Mouse (Mus musculus) MEL (cell line): ENCODE measurements around the gene Cald1. TPM values are rescaled to one million over a fixed set of nuclear protein-coding genes. Genes with fewer than 3 reads are reported as not detected.

Experiments used
- DNase-seq: peaks from one replicate; pipeline ENCODE4 v3.0.0; 2011; ENCODE audit warnings: low read depth, low spot score
- H3K27ac ChIP-seq: 2 replicates; pipeline ENCODE4 v1.5.1; 2012; ENCODE audit warnings: low read depth, mild to moderate bottlenecking, control low read depth, low read length, moderate library complexity; ENCODE audit not compliant: control insufficient read depth
- H3K27me3 ChIP-seq, 2 experiments: fragments of 150-350 bp in 1 of 2; sonication (generic) in 1 of 2; 2 replicates each; pipeline ENCODE4 v1.6.1; 2012; ENCODE audit warnings: low read length in 2 of 2, mild to moderate bottlenecking in 2 of 2, improper control_type of control experiment in 1 of 2, moderate library complexity in 1 of 2; ENCODE audit not compliant: insufficient read depth in 2 of 2, control insufficient read depth in 1 of 2
- H3K36me3 ChIP-seq, 2 experiments: 2 replicates each; pipeline ENCODE4 v1.6.1; 2012 to 2014; ENCODE audit warnings: low read length in 2 of 2, improper control_type of control experiment in 1 of 2, inconsistent platforms in 1 of 2, mild to moderate bottlenecking in 1 of 2; ENCODE audit not compliant: insufficient read depth in 2 of 2, control insufficient read depth in 1 of 2
- H3K4me1 ChIP-seq, 2 experiments: fragments of 150-350 bp in 1 of 2; sonication (generic) in 1 of 2; 2 replicates each; pipeline ENCODE4 v1.6.1; 2012; ENCODE audit warnings: low read length in 2 of 2, improper control_type of control experiment in 1 of 2, mild to moderate bottlenecking in 1 of 2; ENCODE audit not compliant: insufficient read depth in 2 of 2, control insufficient read depth in 1 of 2
- H3K4me3 ChIP-seq, 2 experiments: fragments of 150-350 bp in 1 of 2; sonication (generic) in 1 of 2; 2 replicates each; pipeline ENCODE4 v1.5.1; 2012; ENCODE audit warnings: low read depth in 2 of 2, low read length in 2 of 2, mild to moderate bottlenecking in 2 of 2, moderate library complexity in 2 of 2, control low read depth in 1 of 2, improper control_type of control experiment in 1 of 2; ENCODE audit not compliant: control insufficient read depth in 1 of 2, insufficient read depth in 1 of 2
- H3K79me2 ChIP-seq: 2 replicates; pipeline ENCODE4 v1.6.1; 2012; ENCODE audit warnings: mild to moderate bottlenecking, low read length, moderate library complexity; ENCODE audit not compliant: control insufficient read depth, poor library complexity, insufficient read depth
- H3K9ac ChIP-seq: 2 replicates; pipeline ENCODE4 v1.6.1; 2012; ENCODE audit warnings: low read depth, mild to moderate bottlenecking, control low read depth, low read length, moderate library complexity; ENCODE audit not compliant: control insufficient read depth, poor library complexity, severe bottlenecking
- H3K9me3 ChIP-seq: fragments of 150-350 bp; sonication (generic); replicated peaks from 2 replicates; pipeline ENCODE4 v1.6.1; 2012; ENCODE audit warnings: mild to moderate bottlenecking, low read length, improper control_type of control experiment, moderate library complexity; ENCODE audit not compliant: insufficient read depth
- E2F4 ChIP-seq: IDR thresholded peaks from 2 replicates; pipeline ENCODE4 v1.6.1; 2011; ENCODE audit warnings: low read depth, low read length, improper control_type of control experiment, borderline replicate concordance
- ETS1 ChIP-seq: IDR thresholded peaks from 2 replicates; pipeline ENCODE4 v1.6.1; 2012; ENCODE audit warnings: low read depth, mild to moderate bottlenecking, inconsistent platforms, low read length, improper control_type of control experiment, moderate library complexity
- NELFE ChIP-seq: IDR thresholded peaks from 2 replicates; pipeline ENCODE4 v1.6.1; 2011; ENCODE audit warnings: low read depth, low read length, improper control_type of control experiment
- POLR2AphosphoS2 ChIP-seq: IDR thresholded peaks from 2 replicates; pipeline ENCODE4 v1.6.1; 2011; ENCODE audit warnings: low read length, improper control_type of control experiment
- POLR2AphosphoS5 ChIP-seq: IDR thresholded peaks from 2 replicates; pipeline ENCODE4 v1.6.1; 2012; ENCODE audit warnings: low read depth, borderline replicate concordance, mild to moderate bottlenecking, inconsistent platforms, low read length, moderate library complexity, mixed read lengths
- RAD21 ChIP-seq: IDR thresholded peaks from 2 replicates; pipeline ENCODE4 v1.6.1; 2011; ENCODE audit warnings: mild to moderate bottlenecking, low read depth, low read length, improper control_type of control experiment
- RCOR1 ChIP-seq: IDR thresholded peaks from 2 replicates; pipeline ENCODE4 v1.6.1; 2012; ENCODE audit warnings: low read depth, mild to moderate bottlenecking, inconsistent platforms, low read length, improper control_type of control experiment
- SIN3A ChIP-seq: IDR thresholded peaks from 2 replicates; pipeline ENCODE4 v1.6.1; 2012; ENCODE audit warnings: low read length, improper control_type of control experiment, inconsistent platforms
- SMC3 ChIP-seq: IDR thresholded peaks from 2 replicates; pipeline ENCODE4 v1.6.1; 2011; ENCODE audit warnings: low read depth, low read length, improper control_type of control experiment
- TBP ChIP-seq: IDR thresholded peaks from 2 replicates; pipeline ENCODE4 v1.8.0; 2011; ENCODE audit warnings: low read depth, low read length, improper control_type of control experiment
- TCF12 ChIP-seq: IDR thresholded peaks from 2 replicates; pipeline ENCODE4 v1.6.1; 2014; ENCODE audit warnings: low read depth, mild to moderate bottlenecking, inconsistent platforms, low read length, improper control_type of control experiment, moderate library complexity
- UBTF ChIP-seq: IDR thresholded peaks from 2 replicates; pipeline ENCODE4 v1.6.1; 2012; ENCODE audit warnings: low read depth, mild to moderate bottlenecking, inconsistent platforms, low read length, improper control_type of control experiment, moderate library complexity, borderline replicate concordance; ENCODE audit not compliant: insufficient read depth
- USF2 ChIP-seq, 2 experiments: IDR thresholded peaks; 2 replicates each; pipeline ENCODE4 v1.6.1; 2011 to 2012; ENCODE audit warnings: improper control_type of control experiment in 2 of 2, low read length in 2 of 2, borderline replicate concordance in 1 of 2, inconsistent platforms in 1 of 2, low read depth in 1 of 2, mild to moderate bottlenecking in 1 of 2; ENCODE audit not compliant: insufficient read depth in 1 of 2
- ZKSCAN1 ChIP-seq: IDR thresholded peaks from 2 replicates; pipeline ENCODE4 v1.6.1; 2012; ENCODE audit warnings: low read depth, mild to moderate bottlenecking, inconsistent platforms, low read length, improper control_type of control experiment, moderate library complexity
- polyA plus RNA-seq, 2 experiments: library from polyadenylated mRNA; stranded (reverse) in 1 of 2; unstranded in 1 of 2; fragments of >175 nt in 1 of 2; fragments of >200 nt in 1 of 2; gene quantifications; 2 replicates each; pipeline versions ENCODE4 v1.2.1 to v1.2.4; 2012; ENCODE audit warnings: low replicate concordance in 2 of 2, low read depth in 1 of 2; ENCODE audit not compliant: insufficient read length in 2 of 2, insufficient read depth in 1 of 2, missing spikeins in 1 of 2
- total RNA-seq: library from RNA; depleted of rRNA; stranded (reverse); fragments of 300-350 nt; gene quantifications from 2 replicates; pipeline ENCODE4 v1.2.3, GENCODE M21; 2012

Gene Cald1
- total and polyA plus RNA-seq, 3 experiments: not detected

- no peak overlapping the region for H3K4me3 ChIP-seq
- H3K36me3 ChIP-seq: no peaks in the 10 kb centered on the region
- H3K9me3 ChIP-seq: no peaks in the 10 kb centered on the region
- H3K4me1 ChIP-seq: no peaks in the 10 kb centered on the region
- no peak for DNase-seq
- H3K9ac ChIP-seq: no peak overlapping the region
- peaks cover 0 to 3% of the 10 kb centered on the region in 2 experiments; a peak in 1 of 4 replicates for H3K27me3 ChIP-seq
- H3K27ac ChIP-seq: no peak overlapping the region
- no peaks in the 10 kb centered on the region for H3K79me2 ChIP-seq
- no peak for TF ChIP-seq ZKSCAN1
- no peak for TF ChIP-seq TBP
- TF ChIP-seq E2F4: no peak
- TF ChIP-seq TCF12: no peak
- no peak for TF ChIP-seq SMC3
- no peak for TF ChIP-seq SIN3A
- TF ChIP-seq NELFE: no peak
Measured at GRCm38 (mm10) chr6:34713169-34713568, 114.9 kb downstream of the Cald1 start.

- DNase-seq: no peak
- Histone ChIP-seq H3K4me3 (no peak overlapping the region), H3K4me1 (no peaks in the 10 kb centered on the region), H3K79me2 (no peaks in the 10 kb centered on the region), H3K9me3 (no peaks in the 10 kb centered on the region), H3K36me3 (no peaks in the 10 kb centered on the region), H3K27ac (no peak overlapping the region), H3K9ac (no peak overlapping the region), H3K27me3 (peaks cover 0 to 3% of the 10 kb centered on the region in 2 experiments; a peak in 1 of 4 replicates)
- no peak for TF ChIP-seq RCOR1
Measured at GRCm38 (mm10) chr6:34713777-34714176, 115.5 kb downstream of the Cald1 start.

GRCm38 (mm10) chr6:34714612-34715011 is 116.3 kb downstream of the Cald1 start:
- H3K79me2 ChIP-seq: no peaks in the 10 kb centered on the region
- DNase-seq: no peak
- H3K27me3 ChIP-seq: peaks cover 0 to 3% of the 10 kb centered on the region in 2 experiments; a peak in 1 of 4 replicates
- no peak overlapping the region for H3K4me3 ChIP-seq
- H3K4me1 ChIP-seq: no peaks in the 10 kb centered on the region
- TF ChIP-seq POLR2AphosphoS2 (no peak), RCOR1 (no peak), RAD21 (no peak), ETS1 (no peak), POLR2AphosphoS5 (no peak), SIN3A (no peak), USF2 (IDR thresholded peaks at IDR 0.05; ENCODE audit: borderline replicate concordance in 1 of 2, insufficient read depth in 1 of 2, low read depth in 1 of 2, low read length in 2 of 2) (no peak), UBTF (no peak)
- H3K9ac ChIP-seq: no peak overlapping the region
- no peaks in the 10 kb centered on the region for H3K36me3 ChIP-seq
- H3K9me3 ChIP-seq: no peaks in the 10 kb centered on the region
- H3K27ac ChIP-seq: no peak overlapping the region
